Mouse (Mus musculus) liver, embryonic 13.5 days (tissue): ENCODE results near the gene Piwil1. TPM values are rescaled to one million over a fixed set of nuclear protein-coding genes. Genes with fewer than 3 reads are reported as not detected.

Experiments
- ATAC-seq: fragments of 200-750 bp; cut with Nextera tagmentation; 2 replicates; pipeline ENCODE4 v1.8.0; 2017; ENCODE audit warnings: low read depth, mild to moderate bottlenecking, moderate number of reproducible peaks, moderate library complexity
- DNase-seq: peaks from one replicate; pipeline ENCODE4 v3.0.0; 2022
- H3K27ac ChIP-seq: fragments of 300-500 bp; sonication (generic); 2 replicates; pipeline ENCODE4 v1.5.1; 2015; ENCODE audit warnings: moderate library complexity, mild to moderate bottlenecking, inconsistent platforms
- H3K27me3 ChIP-seq: fragments of 300-500 bp; sonication (generic); 2 replicates; pipeline ENCODE4 v1.6.1; 2015; ENCODE audit warnings: mild to moderate bottlenecking, inconsistent platforms
- H3K36me3 ChIP-seq: fragments of 300-500 bp; sonication (generic); 2 replicates; pipeline ENCODE4 v1.6.1; 2015; ENCODE audit warnings: mild to moderate bottlenecking, inconsistent platforms
- H3K4me1 ChIP-seq: fragments of 300-500 bp; sonication (generic); replicated peaks from 2 replicates; pipeline ENCODE4 v1.6.1; 2015; ENCODE audit warnings: inconsistent platforms
- H3K4me2 ChIP-seq: fragments of 300-500 bp; sonication (generic); 2 replicates; pipeline ENCODE4 v1.6.1; 2015; ENCODE audit warnings: inconsistent platforms, mild to moderate bottlenecking, moderate library complexity
- H3K4me3 ChIP-seq: fragments of 300-500 bp; sonication (generic); replicated peaks from 2 replicates; pipeline ENCODE4 v1.5.1; 2015; ENCODE audit warnings: mild to moderate bottlenecking, inconsistent platforms
- H3K9ac ChIP-seq: fragments of 300-500 bp; sonication (generic); 2 replicates; pipeline ENCODE4 v1.6.1; 2015; ENCODE audit warnings: mild to moderate bottlenecking, inconsistent platforms
- H3K9me3 ChIP-seq: fragments of 300-500 bp; sonication (generic); replicated peaks from 2 replicates; pipeline ENCODE4 v1.6.1; 2016; ENCODE audit warnings: inconsistent platforms
- WGBS: fragments of 180-500 bp; shearing (Covaris S2); methylation state at CpG from one replicate; pipeline ENCODE4 v1.1.7; 2015; ENCODE audit not compliant: insufficient replicate concordance; 5-methylcytosine and 5-hydroxymethylcytosine counted together
- polyA plus RNA-seq: library from polyadenylated mRNA; unstranded; fragments of >200 nt; fragmentation: Nextera tagmentation; extraction: Ambion mirVana; gene quantifications from 2 replicates; pipeline ENCODE4 v1.2.1, GENCODE M21; 2015

The Piwil1 gene
- polyA plus RNA-seq, 1 experiment from 2014 or later = not detected

GRCm38 (mm10) chr5:128684621-128685020, 17.7 kb upstream of the Piwil1 start:
- ATAC-seq = no peak
- DNase-seq = no peak
- H3K4me3 ChIP-seq = no peak overlapping the region
- no peaks in the 10 kb centered on the region for H3K36me3 ChIP-seq
- H3K4me1 ChIP-seq = no peaks in the 10 kb centered on the region
- H3K27ac ChIP-seq = no peak overlapping the region
- no peak overlapping the region for H3K9ac ChIP-seq
- H3K9me3 ChIP-seq = 0 out of 2 replicates have a peak, but pooled peaks cover 9% of the 10 kb centered on the region
- no peak overlapping the region for H3K4me2 ChIP-seq
- WGBS = 45% methylated on average over 15 of the region's 15 CpGs
- no peaks in the 10 kb centered on the region for H3K27me3 ChIP-seq

GRCm38 (mm10) chr5:128687139-128687538, 15.2 kb upstream of the Piwil1 start:
- 56% methylated on average over 5 of the region's 5 CpGs for WGBS

GRCm38 (mm10) chr5:128694107-128694506, 8.2 kb upstream of the Piwil1 start:
- no peak for ATAC-seq
- Histone ChIP-seq H3K9me3 (no peaks in the 10 kb centered on the region), H3K36me3 (no peaks in the 10 kb centered on the region)

More at GRCm38 (mm10) chr5:128687139-128687538, 15.2 kb upstream of the Piwil1 start:
- no peak overlapping the region for H3K4me2 ChIP-seq
- DNase-seq (no peak), ATAC-seq (no peak)
- no peak overlapping the region for H3K9ac ChIP-seq
- H3K4me1 ChIP-seq = no peaks in the 10 kb centered on the region
- H3K9me3 ChIP-seq = 0 out of 2 replicates have a peak, but pooled peaks cover 9% of the 10 kb centered on the region
- H3K27ac ChIP-seq = no peak overlapping the region
- no peak overlapping the region for H3K4me3 ChIP-seq
- H3K36me3 ChIP-seq = no peaks in the 10 kb centered on the region
- H3K27me3 ChIP-seq = no peaks in the 10 kb centered on the region

GRCm38 (mm10) chr5:128694611-128695325, 7.6 kb upstream of the Piwil1 start:
- ATAC-seq (no peak), DNase-seq (no peak)
- Histone ChIP-seq H3K27ac (no peak overlapping the region), H3K4me3 (no peak overlapping the region), H3K9ac (no peak overlapping the region), H3K9me3 (no peaks in the 10 kb centered on the region), H3K4me1 (no peaks in the 10 kb centered on the region), H3K27me3 (no peaks in the 10 kb centered on the region), H3K4me2 (no peak overlapping the region), H3K36me3 (no peaks in the 10 kb centered on the region)
- WGBS = 69% methylated on average over 18 of the region's 18 CpGs

More at GRCm38 (mm10) chr5:128694107-128694506, 8.2 kb upstream of the Piwil1 start:
- 53% methylated on average over 6 of the region's 6 CpGs for WGBS
- no peak overlapping the region for H3K4me2 ChIP-seq
- H3K4me3 ChIP-seq = no peak overlapping the region
- no peaks in the 10 kb centered on the region for H3K27me3 ChIP-seq
- no peak overlapping the region for H3K9ac ChIP-seq
- DNase-seq = no peak
- H3K4me1 ChIP-seq = no peaks in the 10 kb centered on the region
- no peak overlapping the region for H3K27ac ChIP-seq

GRCm38 (mm10) chr5:128696824-128697223, 5.5 kb upstream of the Piwil1 start:
- no peak overlapping the region for H3K27ac ChIP-seq
- DNase-seq (no peak), ATAC-seq (no peak)
- H3K27me3 ChIP-seq = no peaks in the 10 kb centered on the region
- no peak overlapping the region for H3K4me3 ChIP-seq
- no peaks in the 10 kb centered on the region for H3K9me3 ChIP-seq
- no peaks in the 10 kb centered on the region for H3K36me3 ChIP-seq
- no peak overlapping the region for H3K4me2 ChIP-seq
- no peaks in the 10 kb centered on the region for H3K4me1 ChIP-seq
- WGBS = 67% methylated on average over 10 of the region's 10 CpGs
- no peak overlapping the region for H3K9ac ChIP-seq

- Histone ChIP-seq H3K9ac (no peak overlapping the region), H3K4me1 (no peaks in the 10 kb centered on the region), H3K36me3 (no peaks in the 10 kb centered on the region), H3K4me2 (no peak overlapping the region), H3K27me3 (no peaks in the 10 kb centered on the region), H3K9me3 (0 out of 2 replicates have a peak, but pooled peaks cover 3% of the 10 kb centered on the region), H3K27ac (no peak overlapping the region), H3K4me3 (no peak overlapping the region)
- WGBS = 48% methylated on average over 11 of the region's 11 CpGs
- DNase-seq (no peak), ATAC-seq (no peak)
Observed at GRCm38 (mm10) chr5:128700716-128701115, 1.6 kb upstream of the Piwil1 start.

GRCm38 (mm10) chr5:128703688-128704087, 1.4 kb downstream of the Piwil1 start:
- Histone ChIP-seq H3K27ac (no peak overlapping the region), H3K9ac (no peak overlapping the region), H3K36me3 (no peaks in the 10 kb centered on the region), H3K4me3 (no peak overlapping the region), H3K27me3 (no peaks in the 10 kb centered on the region), H3K9me3 (peaks cover 10% of the 10 kb centered on the region; the same call in 1 of the 2 replicates), H3K4me2 (no peak overlapping the region), H3K4me1 (no peaks in the 10 kb centered on the region)
- DNase-seq (no peak), ATAC-seq (no peak)
- 46% methylated on average over 10 of the region's 10 CpGs for WGBS

- 43% methylated on average over 15 of the region's 19 CpGs for WGBS
- DNase-seq = no peak
- Histone ChIP-seq H3K36me3 (no peaks in the 10 kb centered on the region), H3K27ac (no peak overlapping the region), H3K4me1 (no peaks in the 10 kb centered on the region), H3K9ac (no peak overlapping the region), H3K9me3 (peaks cover 10% of the 10 kb centered on the region; the same call in 1 of the 2 replicates), H3K27me3 (no peaks in the 10 kb centered on the region), H3K4me3 (no peak overlapping the region), H3K4me2 (no peak overlapping the region)
- ATAC-seq = no peak
Observed at GRCm38 (mm10) chr5:128704134-128704904, 2.0 kb downstream of the Piwil1 start.

GRCm38 (mm10) chr5:128706467-128706866, 4.1 kb downstream of the Piwil1 start:
- no peak overlapping the region for H3K9ac ChIP-seq
- H3K9me3 ChIP-seq = peaks cover 12% of the 10 kb centered on the region; the same call in 1 of the 2 replicates
- H3K4me3 ChIP-seq = no peak overlapping the region
- no peak overlapping the region for H3K4me2 ChIP-seq
- no peak for DNase-seq
- H3K36me3 ChIP-seq = no peaks in the 10 kb centered on the region
- H3K27me3 ChIP-seq = no peaks in the 10 kb centered on the region
- 77% methylated on average over 1 of the region's 1 CpGs for WGBS
- H3K27ac ChIP-seq = no peak overlapping the region
- H3K4me1 ChIP-seq = no peaks in the 10 kb centered on the region
- ATAC-seq = no peak

GRCm38 (mm10) chr5:128707271-128707670, 4.9 kb downstream of the Piwil1 start:
- no peaks in the 10 kb centered on the region for H3K36me3 ChIP-seq
- H3K27ac ChIP-seq = no peak overlapping the region
- no peak overlapping the region for H3K4me3 ChIP-seq
- H3K9ac ChIP-seq = no peak overlapping the region
- H3K27me3 ChIP-seq = no peaks in the 10 kb centered on the region
- no peak for DNase-seq
- no peaks in the 10 kb centered on the region for H3K4me1 ChIP-seq
- no peak for ATAC-seq
- peaks cover 18% of the 10 kb centered on the region; the same call in 1 of the 2 replicates for H3K9me3 ChIP-seq
- WGBS = 86% methylated on average over 11 of the region's 11 CpGs
- H3K4me2 ChIP-seq = no peak overlapping the region

GRCm38 (mm10) chr5:128708929-128709328, 6.6 kb downstream of the Piwil1 start:
- DNase-seq = no peak
- no peaks in the 10 kb centered on the region for H3K4me1 ChIP-seq
- no peaks in the 10 kb centered on the region for H3K36me3 ChIP-seq
- 62% methylated on average over 5 of the region's 5 CpGs for WGBS
- no peak overlapping the region for H3K9ac ChIP-seq
- no peaks in the 10 kb centered on the region for H3K27me3 ChIP-seq
- H3K4me3 ChIP-seq = no peak overlapping the region
- peaks cover 18% of the 10 kb centered on the region; the same call in 1 of the 2 replicates for H3K9me3 ChIP-seq
- H3K27ac ChIP-seq = no peak overlapping the region
- no peak overlapping the region for H3K4me2 ChIP-seq
- no peak for ATAC-seq
